Mouse (Mus musculus): ENCODE measurements around the gene Mindy3. TPM values are rescaled to one million over a fixed set of nuclear protein-coding genes. Genes with fewer than 3 reads are reported as not detected.

Mindy3 gene
- polyA plus RNA-seq, 1 experiment from 2014 or later, result 21.7 TPM

DNA sequence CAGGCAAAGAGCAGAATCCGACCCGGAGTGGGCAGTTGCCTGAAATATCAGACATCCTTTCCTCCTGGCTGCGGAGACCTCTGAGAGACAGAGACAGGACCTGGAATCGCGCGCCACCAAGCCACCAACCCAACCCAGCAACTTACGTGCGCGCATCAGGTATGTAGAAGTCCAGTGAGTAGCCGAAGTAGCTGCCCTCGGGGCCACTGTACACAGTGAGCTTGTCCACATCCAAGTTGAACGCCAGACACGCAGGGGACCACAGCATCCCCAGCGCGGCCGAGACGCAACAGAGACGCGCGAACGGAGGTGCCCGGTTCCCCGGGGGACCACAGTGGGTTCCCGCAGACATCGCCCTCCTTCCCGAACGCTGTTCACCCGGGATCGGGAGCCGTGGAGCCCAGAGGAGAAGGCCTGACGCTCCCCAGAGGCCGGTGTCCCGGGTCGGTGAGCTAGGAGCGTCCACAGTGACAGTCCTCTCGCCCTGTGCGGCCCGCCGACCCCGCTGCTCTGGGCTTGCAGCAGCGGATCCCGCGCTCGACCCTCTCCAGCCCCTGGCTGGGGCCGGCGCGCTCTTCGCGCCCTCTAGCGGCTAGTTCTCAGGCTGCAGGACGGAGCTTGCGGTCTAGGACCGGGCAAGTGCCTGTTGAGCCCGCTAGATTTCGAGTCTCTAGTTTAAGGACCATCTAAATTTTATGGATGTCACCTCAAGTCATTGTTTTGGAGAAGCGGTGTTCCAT is 117.7 kb downstream of the Mindy3 start, which contains the start of gene Itga8:
Gene Itga8 (minus strand): TSS at position 492 of the 740 bp plus-strand sequence.
- no peaks in the 10 kb centered on the region for H3K36me3 ChIP-seq
- H3K27me3 ChIP-seq, result peaks cover 46% of the 10 kb centered on the region
- ATAC-seq (ENCODE audit: low read depth) (peak; percentile 87), DNase-seq (peak; percentile 60)
- H3K4me1 ChIP-seq (replicated peaks), result peaks cover 8% of the 10 kb centered on the region; the same call in 1 of the 2 replicates
- peak within 1 kb of the TSS; percentile 82 for H3K4me2 ChIP-seq
- H3K4me3 ChIP-seq (replicated peaks), result peak within 1 kb of the TSS; percentile 61
- H3K27ac ChIP-seq, result no peak within 1 kb of the TSS
- H3K9me3 ChIP-seq (replicated peaks), result no peaks in the 10 kb centered on the region
- peak within 1 kb of the TSS; percentile 67 for H3K9ac ChIP-seq
- 2% methylated on average over 56 of the region's 56 CpGs for WGBS (ENCODE audit: insufficient replicate concordance)

DNA sequence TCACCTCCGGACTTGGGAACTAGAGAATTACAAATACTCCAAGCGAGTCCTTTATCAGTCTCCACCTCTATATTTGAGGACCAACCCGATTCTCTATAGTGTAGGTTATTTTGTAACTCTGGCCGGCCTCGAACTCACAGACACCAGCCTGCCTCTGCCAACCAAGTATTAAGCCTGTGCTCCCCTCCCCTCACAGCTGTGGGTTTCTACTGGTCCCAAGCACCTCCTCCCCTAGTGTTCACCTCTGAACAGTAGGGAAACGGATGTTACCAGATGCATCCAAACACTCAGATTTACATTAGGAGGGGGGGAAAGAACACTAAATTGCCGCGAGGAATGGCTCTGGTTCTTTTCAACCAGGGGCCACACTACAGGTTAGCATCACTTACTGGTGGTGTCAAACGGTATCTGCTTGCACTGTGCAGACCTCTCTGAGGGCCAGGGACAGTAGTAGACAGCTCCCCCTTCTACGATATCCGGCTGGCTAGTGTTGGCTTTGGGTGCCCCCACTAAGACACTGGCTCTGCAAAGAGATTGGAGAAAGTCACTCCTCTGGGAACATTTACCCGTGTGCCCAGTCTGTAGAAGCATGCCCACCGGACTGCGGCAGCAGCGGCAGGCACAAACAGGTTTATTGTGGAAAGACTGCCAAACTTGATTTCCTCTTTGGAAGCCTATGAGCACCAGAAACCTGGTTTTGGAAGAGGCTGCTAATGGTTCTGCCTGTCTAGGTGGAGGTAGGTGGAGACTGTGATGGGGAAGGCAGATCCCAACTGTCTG is 118.6 kb downstream of the Mindy3 start:
- DNase-seq, result no peak
- H3K4me1 ChIP-seq (replicated peaks), result peaks cover 8% of the 10 kb centered on the region; the same call in 1 of the 2 replicates
- WGBS (ENCODE audit: insufficient replicate concordance), result 58% methylated on average over 15 of the region's 15 CpGs
- H3K4me2 ChIP-seq, result peak overlapping the region; percentile 82
- no peaks in the 10 kb centered on the region for H3K9me3 ChIP-seq (replicated peaks)
- peak overlapping the region; percentile 61 for H3K4me3 ChIP-seq (replicated peaks)
- H3K9ac ChIP-seq, result no peak overlapping the region
- no peak overlapping the region for H3K27ac ChIP-seq
- H3K36me3 ChIP-seq, result no peaks in the 10 kb centered on the region
- ATAC-seq (ENCODE audit: low read depth), result no peak
- H3K27me3 ChIP-seq, result peaks cover 46% of the 10 kb centered on the region

DNA sequence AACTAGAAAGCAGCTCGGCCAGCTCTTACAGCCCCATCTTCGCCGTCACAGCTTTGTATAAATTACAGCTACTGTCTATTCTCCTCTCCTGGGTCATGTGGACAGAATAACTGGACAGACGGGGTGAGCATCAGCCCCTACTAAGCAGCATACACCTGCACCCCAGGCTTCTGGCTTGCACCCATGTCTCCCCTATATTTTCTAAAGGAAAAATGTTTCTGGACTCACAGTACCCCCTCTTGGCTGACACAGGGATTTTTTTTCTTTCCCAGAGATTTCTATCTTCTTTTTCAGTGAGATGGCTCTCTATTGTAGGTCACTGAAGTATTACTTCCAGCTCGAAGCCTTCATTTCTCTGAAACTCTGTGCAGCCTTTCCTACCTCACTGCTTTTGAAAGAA is 122.0 kb downstream of the Mindy3 start:
- DNase-seq (no peak), ATAC-seq (ENCODE audit: low read depth) (no peak)
- H3K27ac ChIP-seq, result no peak overlapping the region
- H3K4me2 ChIP-seq, result no peak overlapping the region
- H3K9ac ChIP-seq, result no peak overlapping the region
- peaks cover 32% of the 10 kb centered on the region for H3K27me3 ChIP-seq
- no peaks in the 10 kb centered on the region for H3K9me3 ChIP-seq (replicated peaks)
- no peaks in the 10 kb centered on the region for H3K36me3 ChIP-seq
- 64% methylated on average over 5 of the region's 5 CpGs for WGBS (ENCODE audit: insufficient replicate concordance)
- no peak overlapping the region for H3K4me3 ChIP-seq (replicated peaks)
- H3K4me1 ChIP-seq (replicated peaks), result peaks cover 8% of the 10 kb centered on the region; the same call in 1 of the 2 replicates

Other genes with a start within 250 kb of the Mindy3 start
- gene Itga8, start 117.5 kb downstream of the Mindy3 start, polyA plus RNA-seq (2015; fragmentation: Nextera tagmentation; extraction: Ambion mirVana), result 2.3 and 3.1 TPM in 2 replicates

Measured in liver, embryonic 13.5 days (tissue).